Mouse (Mus musculus) heart, embryonic 11.5 days (tissue): ENCODE results near the gene Slc22a29. TPM values are rescaled to one million over a fixed set of nuclear protein-coding genes. Genes with fewer than 3 reads are reported as not detected.
"Not testable (repeated sequence)": the region's sequence is repeated elsewhere in the genome, so short reads cannot be mapped to it uniquely, and the experiment has no call there.

Experiments
- ATAC-seq: fragments of 200-750 bp; cut with Nextera tagmentation; replicated peaks from 2 replicates; pipeline ENCODE4 v1.8.0; 2017; ENCODE audit warnings: moderate library complexity; ENCODE audit not compliant: insufficient number of reproducible peaks, low FRiP score, low TSS enrichment
- H3K27ac ChIP-seq: fragments of 300-500 bp; sonication (generic); 2 replicates; pipeline ENCODE4 v1.5.1; 2014; ENCODE audit warnings: mild to moderate bottlenecking, low read depth, low read length
- H3K27me3 ChIP-seq: fragments of 300-500 bp; sonication (generic); 2 replicates; pipeline ENCODE4 v1.6.1; 2014; ENCODE audit warnings: mild to moderate bottlenecking, low read length, mixed read lengths; ENCODE audit not compliant: control insufficient read depth, insufficient read depth
- H3K36me3 ChIP-seq: fragments of 300-500 bp; sonication (generic); 2 replicates; pipeline ENCODE4 v1.6.1; 2014; ENCODE audit warnings: mild to moderate bottlenecking, low read length, moderate library complexity, mixed read lengths; ENCODE audit not compliant: control insufficient read depth, insufficient read depth
- H3K4me1 ChIP-seq: fragments of 300-500 bp; sonication (generic); 2 replicates; pipeline ENCODE4 v1.6.1; 2014; ENCODE audit warnings: low read length; ENCODE audit not compliant: control insufficient read depth, insufficient read depth
- H3K4me2 ChIP-seq: fragments of 300-500 bp; sonication (generic); 2 replicates; pipeline ENCODE4 v1.6.1; 2014; ENCODE audit warnings: mild to moderate bottlenecking, moderate library complexity
- H3K4me3 ChIP-seq: fragments of 300-500 bp; sonication (generic); 2 replicates; pipeline ENCODE4 v1.5.1; 2014; ENCODE audit warnings: low read depth, low read length
- H3K9ac ChIP-seq: fragments of 300-500 bp; sonication (generic); 2 replicates; pipeline ENCODE4 v1.6.1; 2014; ENCODE audit warnings: mild to moderate bottlenecking, low read depth, low read length, moderate library complexity
- H3K9me3 ChIP-seq: fragments of 300-500 bp; sonication (generic); replicated peaks from 2 replicates; pipeline ENCODE4 v1.6.1; 2016; ENCODE audit warnings: low read length; ENCODE audit not compliant: control insufficient read depth
- WGBS: fragments of 180-500 bp; shearing (Covaris S2); extraction: QIAGEN DNeasy Blood & Tissue Kit; methylation state at CpG from one replicate; pipeline ENCODE4 v1.1.7; 2014; ENCODE audit not compliant: insufficient replicate concordance; 5-methylcytosine and 5-hydroxymethylcytosine counted together
- polyA plus RNA-seq: library from polyadenylated mRNA; unstranded; fragments of >200 nt; fragmentation: Nextera tagmentation; extraction: Ambion mirVana; gene quantifications from 2 replicates; pipeline ENCODE4 v1.2.1, GENCODE M21; 2014

The Slc22a29 gene
- polyA plus RNA-seq, 1 experiment from 2014 or later, result not detected

- not testable (repeated sequence) for H3K27me3 ChIP-seq, H3K4me2 ChIP-seq, H3K4me3 ChIP-seq, H3K9me3 ChIP-seq, H3K27ac ChIP-seq, ATAC-seq, H3K4me1 ChIP-seq, H3K36me3 ChIP-seq, H3K9ac ChIP-seq
- WGBS, result 82% methylated on average over 2 of the region's 3 CpGs
Measured at GRCm38 (mm10) chr19:8131881-8132280, 86.8 kb downstream of the Slc22a29 start, which contains the start of gene Slc22a28. TSS of gene Slc22a28 (minus strand) at chr19:8131982.

Other genes starting within 250 kb of the Slc22a29 start
- gene Slc22a28, start 86.9 kb downstream of the Slc22a29 start, polyA plus RNA-seq, result not detected in 2 replicates
- not detected in 2 replicates for gene Slc22a30, start 186.2 kb upstream of the Slc22a29 start, polyA plus RNA-seq